Mouse (Mus musculus) CH12.LX (cell line): ENCODE measurements at regions not wholly inside any gene's neighbourhood (a gene's known extent, or its start where the extent isn't known, plus 50 kb on each side); places are given as distances from the start of the nearest gene placed in this dataset.

Experiments
- DNase-seq: peaks from one replicate; pipeline ENCODE4 v3.0.0-alpha.2; 2013; ENCODE audit errors: extremely low read depth
- H3K27ac ChIP-seq: 2 replicates; pipeline ENCODE4 v1.5.1; 2012; ENCODE audit warnings: low read depth, mild to moderate bottlenecking, control low read depth, moderate library complexity; ENCODE audit not compliant: insufficient read depth
- H3K27me3 ChIP-seq: replicated peaks from 2 replicates; pipeline ENCODE3; 2012; ENCODE audit warnings: inconsistent platforms
- H3K36me3 ChIP-seq, 2 experiments: replicated peaks in 1 of 2; 2 replicates each; pipeline versions ENCODE3 to v1.6.1; 2012; ENCODE audit warnings: inconsistent platforms in 1 of 2, low read length in 1 of 2, mild to moderate bottlenecking in 1 of 2, mixed read lengths in 1 of 2, moderate library complexity in 1 of 2; ENCODE audit not compliant: control insufficient read depth in 1 of 2, insufficient read depth in 1 of 2
- H3K4me1 ChIP-seq, 2 experiments: 2 replicates each; pipeline ENCODE4 v1.6.1; 2012; ENCODE audit warnings: inconsistent platforms in 1 of 2, moderate library complexity in 1 of 2; ENCODE audit not compliant: insufficient read depth in 2 of 2, control insufficient read depth in 1 of 2
- H3K4me2 ChIP-seq: 2 replicates; pipeline ENCODE4 v1.6.1; 2012; ENCODE audit warnings: low read depth, mild to moderate bottlenecking, control low read depth; ENCODE audit not compliant: poor library complexity, insufficient read depth, severe bottlenecking
- H3K4me3 ChIP-seq, 3 experiments: fragments of 150-350 bp in 1 of 3; sonication (generic) in 1 of 3; replicated peaks in 1 of 3; 2 replicates each; pipeline versions ENCODE3 to v1.5.1; 2011 to 2012; ENCODE audit warnings: low read depth in 2 of 3, low read length in 2 of 3, mild to moderate bottlenecking in 2 of 3, moderate library complexity in 2 of 3, control low read depth in 1 of 3, improper control_type of control experiment in 1 of 3, inconsistent platforms in 1 of 3, mixed read lengths in 1 of 3; ENCODE audit not compliant: poor library complexity in 1 of 3
- H3K79me2 ChIP-seq: replicated peaks from 2 replicates; pipeline ENCODE4 v1.6.1; 2012; ENCODE audit warnings: mild to moderate bottlenecking, moderate library complexity; ENCODE audit not compliant: control insufficient read depth, poor library complexity, insufficient read depth, severe bottlenecking; ENCODE audit errors: extremely low read depth
- H3K9ac ChIP-seq: 2 replicates; pipeline ENCODE4 v1.6.1; 2012; ENCODE audit warnings: low read depth, mild to moderate bottlenecking, control low read depth, moderate library complexity; ENCODE audit not compliant: insufficient read depth
- H3K9me3 ChIP-seq: replicated peaks from 2 replicates; pipeline ENCODE3; 2012; ENCODE audit warnings: low read length, inconsistent platforms, mixed read lengths
- CTCF ChIP-seq, 2 experiments: IDR thresholded peaks in 1 of 2; conservative IDR thresholded peaks in 1 of 2; 2 replicates each; pipeline ENCODE4 v1.5.1; 2011 to 2012; ENCODE audit warnings: low read depth in 2 of 2, low read length in 2 of 2, improper control_type of control experiment in 1 of 2, inconsistent platforms in 1 of 2, mild to moderate bottlenecking in 1 of 2, moderate library complexity in 1 of 2
- EP300 ChIP-seq: IDR thresholded peaks from 2 replicates; pipeline ENCODE4 v1.6.1; 2011; ENCODE audit warnings: low read length, improper control_type of control experiment
- ETS1 ChIP-seq: conservative IDR thresholded peaks from 2 replicates; pipeline ENCODE4 v1.6.1; 2012; ENCODE audit warnings: low read depth, mild to moderate bottlenecking, inconsistent platforms, low read length, improper control_type of control experiment, moderate library complexity
- GABPA ChIP-seq: IDR thresholded peaks from 2 replicates; pipeline ENCODE4 v1.6.1; 2012; ENCODE audit warnings: low read depth, low read length, improper control_type of control experiment, inconsistent platforms; ENCODE audit not compliant: insufficient replicate concordance
- HCFC1 ChIP-seq: IDR thresholded peaks from 2 replicates; pipeline ENCODE4 v1.6.1; 2012; ENCODE audit warnings: low read depth, mild to moderate bottlenecking, inconsistent platforms, low read length, improper control_type of control experiment
- JUN ChIP-seq: IDR thresholded peaks from 2 replicates; pipeline ENCODE4 v1.6.1; 2011; ENCODE audit warnings: low read depth, mild to moderate bottlenecking, low read length, improper control_type of control experiment, moderate library complexity; ENCODE audit not compliant: insufficient read depth
- JUND ChIP-seq: conservative IDR thresholded peaks from 2 replicates; pipeline ENCODE4 v1.6.1; 2011; ENCODE audit warnings: low read depth, low read length, improper control_type of control experiment
- KAT2A ChIP-seq: IDR thresholded peaks from 2 replicates; pipeline ENCODE4 v1.6.1; 2012; ENCODE audit warnings: low read length, improper control_type of control experiment, inconsistent platforms; ENCODE audit not compliant: insufficient replicate concordance
- MAFK ChIP-seq: IDR thresholded peaks from 2 replicates; pipeline ENCODE4 v1.6.1; 2011; ENCODE audit warnings: low read length, improper control_type of control experiment; ENCODE audit not compliant: insufficient replicate concordance
- MEF2A ChIP-seq: IDR thresholded peaks from 2 replicates; pipeline ENCODE4 v1.6.1; 2014; ENCODE audit warnings: low read depth, mild to moderate bottlenecking, inconsistent platforms, low read length, improper control_type of control experiment, borderline replicate concordance
- MYC ChIP-seq: IDR thresholded peaks from 2 replicates; pipeline ENCODE4 v1.6.1; 2011; ENCODE audit warnings: low read depth, mild to moderate bottlenecking, improper control_type of control experiment, low read length
- NRF1 ChIP-seq: IDR thresholded peaks from 2 replicates; pipeline ENCODE4 v1.6.1; 2014; ENCODE audit warnings: low read depth, mild to moderate bottlenecking, inconsistent platforms, low read length, improper control_type of control experiment, moderate library complexity
- PAX5 ChIP-seq: IDR thresholded peaks from 2 replicates; pipeline ENCODE4 v1.6.1; 2012; ENCODE audit warnings: low read length, inconsistent platforms, mixed read lengths
- POLR2A ChIP-seq: IDR thresholded peaks from 2 replicates; pipeline ENCODE4 v1.6.1; 2011; ENCODE audit warnings: low read depth, mild to moderate bottlenecking, improper control_type of control experiment, low read length
- RCOR1 ChIP-seq: conservative IDR thresholded peaks from 2 replicates; pipeline ENCODE4 v1.6.1; 2012; ENCODE audit warnings: low read depth, mild to moderate bottlenecking, inconsistent platforms, low read length, improper control_type of control experiment
- SMC3 ChIP-seq: IDR thresholded peaks from 2 replicates; pipeline ENCODE4 v1.6.1; 2011; ENCODE audit warnings: low read depth, low read length, improper control_type of control experiment
- TBP ChIP-seq: conservative IDR thresholded peaks from 2 replicates; pipeline ENCODE4 v1.6.1; 2011; ENCODE audit warnings: low read depth, low read length, improper control_type of control experiment
- TCF12 ChIP-seq: IDR thresholded peaks from 2 replicates; pipeline ENCODE4 v1.6.1; 2014; ENCODE audit warnings: low read depth, mild to moderate bottlenecking, inconsistent platforms, low read length, improper control_type of control experiment
- UBTF ChIP-seq: IDR thresholded peaks from 2 replicates; pipeline ENCODE4 v1.6.1; 2012; ENCODE audit warnings: low read depth, mild to moderate bottlenecking, inconsistent platforms, low read length, improper control_type of control experiment, moderate library complexity
- USF1 ChIP-seq: IDR thresholded peaks from 2 replicates; pipeline ENCODE4 v1.6.1; 2014; ENCODE audit warnings: low read depth, mild to moderate bottlenecking, inconsistent platforms, low read length, improper control_type of control experiment
- USF2 ChIP-seq: conservative IDR thresholded peaks from 2 replicates; pipeline ENCODE4 v1.6.1; 2011; ENCODE audit warnings: low read depth, low read length, improper control_type of control experiment
- ZNF384 ChIP-seq: IDR thresholded peaks from 2 replicates; pipeline ENCODE4 v1.6.1; 2012; ENCODE audit warnings: low read depth, low read length, improper control_type of control experiment, inconsistent platforms
- dilution Hi-C: fragments of 300-500 bp; cut with MboI; formaldehyde crosslinking; loops from 2 replicates; pipeline ENCODE4 v1.14.3; 2020; ENCODE audit warnings: low sequenced_read_pairs; ENCODE audit not compliant: extremely low pct_unique_long_range_greater_than_20kb, extremely low pct_ligation_motif_present
- in situ Hi-C: fragments of 300-500 bp; cut with MboI; formaldehyde crosslinking; loops from 3 replicates; pipeline ENCODE4 v1.14.3; 2019; ENCODE audit warnings: low sequenced_read_pairs, low pct_ligation_motif_present, low pct_unique_long_range_greater_than_20kb, mixed read lengths

DNA sequence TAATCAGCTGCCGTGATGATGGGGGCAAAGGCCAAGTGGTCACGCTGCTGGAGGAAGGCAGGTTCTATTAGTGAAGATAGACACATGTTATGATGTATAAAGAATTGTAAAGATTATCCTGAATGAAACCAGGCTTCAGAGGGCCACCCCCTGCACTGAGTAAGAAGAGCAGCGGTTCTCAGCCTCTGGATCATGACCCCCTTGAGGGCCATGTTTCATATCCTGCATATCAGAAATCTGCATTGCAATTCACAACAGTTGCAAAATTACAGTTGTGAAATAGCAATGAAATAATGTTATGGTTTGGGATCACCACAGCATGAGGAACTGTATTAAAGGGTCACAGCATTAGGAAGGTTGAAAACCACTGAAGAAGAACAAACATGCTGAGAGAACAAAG is 162.5 kb upstream of the Zranb2 start:
- H3K27me3 ChIP-seq: no peaks in the 10 kb centered on the region
- dilution Hi-C loops: no loop called here
- no peak overlapping the region for H3K4me3 ChIP-seq
- H3K4me1 ChIP-seq: peaks cover 3 to 17% of the 10 kb centered on the region in 2 experiments; a peak in 3 of 4 replicates
- no peak for TF ChIP-seq TBP
- TF ChIP-seq JUN: no peak
- no peak for TF ChIP-seq SMC3
- TF ChIP-seq POLR2A: no peak
- TF ChIP-seq EP300: no peak
- no peak for TF ChIP-seq CTCF (conservative IDR thresholded peaks at IDR 0.05 in 1 of 2, IDR thresholded peaks at IDR 0.05 in 1 of 2; ENCODE audit: low read depth in 2 of 2, low read length in 2 of 2)
- TF ChIP-seq MAFK: no peak
- TF ChIP-seq, all 38 proteins: peak for 0
- H3K27ac ChIP-seq: no peak overlapping the region
- in situ Hi-C loops: no loop called here
- no peak overlapping the region for H3K9ac ChIP-seq
- H3K79me2 ChIP-seq: no peaks in the 10 kb centered on the region
- DNase-seq: no peak
- peaks cover 5% of the 10 kb centered on the region for H3K9me3 ChIP-seq
- no peaks in the 10 kb centered on the region for H3K36me3 ChIP-seq
- H3K4me2 ChIP-seq: no peak overlapping the region

DNA sequence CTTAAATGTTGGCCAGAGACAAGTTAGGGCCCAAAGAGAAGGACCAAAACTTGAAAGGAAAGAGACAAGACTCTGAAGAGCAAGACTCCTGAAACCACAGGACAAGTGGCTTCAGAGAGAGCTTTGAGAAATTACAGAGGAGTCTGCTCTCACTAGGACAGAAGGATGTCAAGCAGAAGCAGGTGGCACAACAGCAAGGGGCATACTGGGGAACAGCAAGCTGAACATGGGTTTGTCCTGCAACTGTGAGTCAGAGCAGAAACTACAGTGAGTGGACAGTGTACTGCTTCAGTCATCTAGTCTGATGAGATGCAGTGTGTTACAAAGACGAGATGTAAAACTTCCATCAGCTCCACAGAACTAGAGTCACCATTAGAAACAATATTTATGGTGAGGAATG is 160.6 kb upstream of the Zranb2 start:
- dilution Hi-C loops: no loop called here

DNA sequence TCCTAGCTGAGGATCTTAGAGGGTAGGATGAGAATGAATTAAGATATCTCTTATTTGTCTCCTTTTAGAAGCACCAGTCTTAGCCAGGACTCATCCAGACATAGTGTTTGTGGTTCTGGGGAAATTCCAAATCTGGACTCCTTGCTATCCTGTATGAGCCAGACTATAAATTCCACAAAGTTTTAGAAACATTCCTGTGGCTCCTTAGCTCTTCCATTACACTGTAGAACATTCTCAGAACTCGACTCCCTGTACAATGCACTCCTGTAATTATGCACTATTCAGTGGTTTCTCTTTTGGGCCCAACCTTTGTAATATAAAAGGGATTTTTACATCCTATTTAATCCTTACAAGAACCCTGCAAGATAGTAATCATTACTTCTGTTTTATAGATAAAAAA is 159.8 kb upstream of the Zranb2 start:
- TF ChIP-seq ZNF384: no peak
- no peak for TF ChIP-seq NRF1
- TF ChIP-seq ETS1: no peak
- no peak for TF ChIP-seq UBTF
- no peak for TF ChIP-seq JUND
- no peak for TF ChIP-seq RCOR1
- TF ChIP-seq USF2: no peak
- TF ChIP-seq USF1: no peak
- TF ChIP-seq HCFC1: no peak
- no peak overlapping the region for H3K9ac ChIP-seq
- no peak overlapping the region for H3K4me2 ChIP-seq
- no peak for DNase-seq
- dilution Hi-C loops (no loop called here), in situ Hi-C loops (no loop called here)
- H3K79me2 ChIP-seq: no peaks in the 10 kb centered on the region
- no peak overlapping the region for H3K27ac ChIP-seq
- no peaks in the 10 kb centered on the region for H3K27me3 ChIP-seq
- peaks cover 7 to 26% of the 10 kb centered on the region in 2 experiments for H3K4me1 ChIP-seq
- no peak overlapping the region for H3K4me3 ChIP-seq
- H3K36me3 ChIP-seq: no peaks in the 10 kb centered on the region
- no peaks in the 10 kb centered on the region for H3K9me3 ChIP-seq

More for the DNA sequence above, 160.6 kb upstream of the Zranb2 start:
- no peak for TF ChIP-seq RCOR1
- TF ChIP-seq POLR2A: no peak
- no peak for TF ChIP-seq GABPA
- TF ChIP-seq PAX5: no peak
- no peak for TF ChIP-seq MEF2A
- TF ChIP-seq KAT2A: no peak
- TF ChIP-seq JUN: no peak
- no peak for TF ChIP-seq MYC
- TF ChIP-seq TCF12: no peak
- no peak for TF ChIP-seq ZNF384
- H3K9me3 ChIP-seq: no peaks in the 10 kb centered on the region
- peaks cover 7 to 26% of the 10 kb centered on the region in 2 experiments for H3K4me1 ChIP-seq
- DNase-seq: no peak
- H3K9ac ChIP-seq: no peak overlapping the region
- H3K36me3 ChIP-seq: no peaks in the 10 kb centered on the region
- H3K4me2 ChIP-seq: no peak overlapping the region
- in situ Hi-C loops: no loop called here
- no peak overlapping the region for H3K4me3 ChIP-seq
- H3K27me3 ChIP-seq: no peaks in the 10 kb centered on the region
- H3K79me2 ChIP-seq: no peaks in the 10 kb centered on the region
- H3K27ac ChIP-seq: no peak overlapping the region
